ENCODE assay signal across 18 mouse cellular contexts in genomic region chr2:154555235-154555634, GRCm38 (mm10). TPM values are rescaled to one million over a fixed set of nuclear protein-coding genes. Genes with fewer than 3 reads are reported as not detected.
DNase-seq lines count a peak whose midpoint lies in the region; TF ChIP-seq lines count a peak whose summit lies in the region.
"Had no signal": no experiment of that assay in that cellular context is flagged by ENCODE, and none has a peak within 500 bp of the region (broad histone marks: within the 10 kb centered on the region; RNA-seq: fewer than 3 reads in every experiment).

No protein-coding gene starts in this region.

- no peaks in the 10 kb centered on the region for H3K79me2 ChIP-seq in myocyte (ENCODE audit: control insufficient read depth, insufficient read depth)

- H3K36me3 ChIP-seq in myocyte (ENCODE audit: control insufficient read depth, insufficient read depth): no peaks in the 10 kb centered on the region
- H3K36me3 ChIP-seq: hindbrain, embryonic 15.5 days; midbrain, embryonic 15.5 days had no signal

- H3K4me2 ChIP-seq in myocyte (ENCODE audit: low read depth): no peak overlapping the region
- H3K4me2 ChIP-seq: hindbrain, embryonic 15.5 days; midbrain, embryonic 15.5 days had no signal

- TF ChIP-seq POLR2A in myocyte (IDR thresholded peaks at IDR 0.05; ENCODE audit: insufficient read length, low read depth): no peak

- no peak overlapping the region for H3K4me3 ChIP-seq in myocyte
- H3K4me3 ChIP-seq: heart, adult 2 months; hindbrain, embryonic 15.5 days; midbrain, embryonic 15.5 days had no signal

- no peak overlapping the region for H3ac ChIP-seq in myocyte (ENCODE audit: control insufficient read depth, insufficient read length)

- no peaks in the 10 kb centered on the region for H3K27me3 ChIP-seq in myocyte (ENCODE audit: control insufficient read depth, insufficient read depth, insufficient read length)

- DNase-seq in frontal cortex, adult 2 months (ENCODE audit: extremely low spot score in 1 of 2, low spot score in 1 of 2): peak; percentile 80 to 81
- no peak for DNase-seq in frontal cortex, postnatal 25 days (ENCODE audit: low spot score in 2 of 2)
- DNase-seq in right cerebral cortex, adult 18-20 months: peak; percentile 83
- DNase-seq in right cerebral cortex, postnatal 4 days: no peak
- no peak for DNase-seq in kidney, adult 8-10 months
- no peak for DNase-seq in retina, embryonic 14.5 days (ENCODE audit: low spot score)
- DNase-seq: adrenal gland, adult 2 months; heart, adult 2 months; heart, postnatal 14 days; kidney, adult 18-20 months; kidney, postnatal 36 days; liver; lung, adult 2 months; thymus, adult 18-20 months had no signal

TF ChIP-seq in myocyte, 11 proteins besides CTCF, POLR2A, EP300 and RAD21:
- peak in 2 of 3 experiments; percentile 8 to 44 for TF ChIP-seq MYOD1 (IDR thresholded peaks at IDR 0.05; ENCODE audit: control insufficient read depth in 1 of 3, insufficient read length in 2 of 3, low read depth in 2 of 3)
- TF ChIP-seq POLR2AphosphoS2 (IDR thresholded peaks at IDR 0.05; ENCODE audit: insufficient read length, low read depth): no peak

RNA-seq across cellular contexts. Expression of gene Necab3, which starts 3.5 kb away (rescaled TPM):
- polyA plus RNA-seq in frontal cortex, adult 2 months (2012; rRNA removed): 122 and 145 TPM in 2 replicates
- 0.12 TPM for polyA plus RNA-seq in myocyte (2012; fragmentation: generic; extraction: Trizol)

RNA-seq across cellular contexts. Expression of gene Actl10, which starts 3.7 kb away (rescaled TPM):
- 0.08 TPM in 1 of 2 replicates, not detected in the other for polyA plus RNA-seq in frontal cortex, adult 2 months (2012; rRNA removed)
- 0.17 TPM for polyA plus RNA-seq in myocyte (2012; fragmentation: generic; extraction: Trizol)
- polyA plus RNA-seq: adrenal gland, adult 2 months; G1E; heart, adult 2 months had no signal

RNA-seq across cellular contexts. Expression of gene 1700003F12Rik, which starts 8.3 kb away (rescaled TPM):
- 0.76 and 0.84 TPM in 2 replicates for polyA plus RNA-seq in frontal cortex, adult 2 months (2012; rRNA removed)
- 22.9 TPM for polyA plus RNA-seq in myocyte (2012; fragmentation: generic; extraction: Trizol)
- polyA plus RNA-seq: G1E; lung, adult 2 months had no signal

RNA-seq across cellular contexts. Expression of gene E2f1, which starts 14.5 kb away (rescaled TPM):
- 10.9 and 11.7 TPM in 2 replicates for polyA plus RNA-seq in frontal cortex, adult 2 months (2012; rRNA removed)
- polyA plus RNA-seq in myocyte (2012; fragmentation: generic; extraction: Trizol): 11.0 TPM

RNA-seq across cellular contexts. Expression of gene Pxmp4, which starts 48.3 kb away (rescaled TPM):
- 18.6 and 20.7 TPM in 2 replicates for polyA plus RNA-seq in frontal cortex, adult 2 months (2012; rRNA removed)
- polyA plus RNA-seq in myocyte (2012; fragmentation: generic; extraction: Trizol): 12.5 TPM

Comparison
In these comparisons a context has a peak if more than half of its experiments do, and no peak if none do; other contexts are left out.
1. DNase-seq: peak in frontal cortex, adult 2 months (2 of 2) and right cerebral cortex, adult 18-20 months (single experiment); none in frontal cortex, postnatal 25 days (0 of 2), right cerebral cortex, postnatal 4 days (single experiment), kidney, adult 8-10 months (0 of 2) and retina, embryonic 14.5 days (single experiment).
2. RNA of gene Necab3, which starts 3.5 kb away (polyA plus RNA-seq): 122 to 145 TPM in frontal cortex, adult 2 months; 0.12 TPM in myocyte (single experiment); every median in the first group is over 100 times any median in the second.
3. RNA of gene 1700003F12Rik, which starts 8.3 kb away (polyA plus RNA-seq): 22.9 TPM in myocyte (single experiment); 0.76 to 0.84 TPM in frontal cortex, adult 2 months; every median in the first group is over 10 times any median in the second.